Mouse (Mus musculus) embryonic facial prominence, embryonic 10.5 days (tissue): ENCODE data around the gene Prdm10. TPM values are rescaled to one million over a fixed set of nuclear protein-coding genes. Genes with fewer than 3 reads are reported as not detected.

Source experiments
- DNase-seq: peaks from one replicate; pipeline ENCODE4 v3.0.0-alpha.2; 2017; ENCODE audit warnings: low spot score
- H3K27ac ChIP-seq: fragments of 300-500 bp; sonication (generic); replicated peaks from 2 replicates; pipeline ENCODE4 v1.5.1; 2016; ENCODE audit warnings: mild to moderate bottlenecking
- H3K27me3 ChIP-seq: fragments of 300-500 bp; sonication (generic); replicated peaks from 2 replicates; pipeline ENCODE4 v1.6.1; 2016; ENCODE audit warnings: low read depth, mild to moderate bottlenecking; ENCODE audit not compliant: poor library complexity, severe bottlenecking
- H3K36me3 ChIP-seq: fragments of 300-500 bp; sonication (generic); replicated peaks from 2 replicates; pipeline ENCODE4 v1.6.1; 2016; ENCODE audit warnings: mild to moderate bottlenecking, moderate library complexity
- H3K4me1 ChIP-seq: fragments of 300-500 bp; sonication (generic); 2 replicates; pipeline ENCODE4 v1.6.1; 2016
- H3K4me3 ChIP-seq: fragments of 300-500 bp; sonication (generic); 2 replicates; pipeline ENCODE4 v1.5.1; 2016; ENCODE audit warnings: mild to moderate bottlenecking, moderate library complexity
- H3K9me3 ChIP-seq: fragments of 300-500 bp; sonication (generic); 2 replicates; pipeline ENCODE4 v1.6.1; 2016; ENCODE audit warnings: mild to moderate bottlenecking
- WGBS: fragments of 180-500 bp; shearing (Covaris S2); methylation state at CpG from one replicate; pipeline ENCODE4 v1.1.7; 2016; 5-methylcytosine and 5-hydroxymethylcytosine counted together
- polyA plus RNA-seq: library from polyadenylated mRNA; unstranded; fragments of >200 nt; fragmentation: Nextera tagmentation; extraction: Ambion mirVana; gene quantifications from 2 replicates; pipeline ENCODE4 v1.2.1, GENCODE M21; 2016

Gene Prdm10
- polyA plus RNA-seq, 1 experiment from 2014 or later: 8.3 TPM

- Histone ChIP-seq H3K4me3 (no peak overlapping the region), H3K27me3 (no peaks in the 10 kb centered on the region), H3K27ac (no peak overlapping the region), H3K9me3 (no peaks in the 10 kb centered on the region), H3K36me3 (no peaks in the 10 kb centered on the region), H3K4me1 (peaks cover 2% of the 10 kb centered on the region)
- WGBS: 90% methylated on average over 3 of the region's 3 CpGs
- no peak for DNase-seq
Observed at GRCm38 (mm10) chr9:31296293-31296692, 16.0 kb downstream of the Prdm10 start.

GRCm38 (mm10) chr9:31298751-31299150 lies 18.4 kb downstream of the Prdm10 start:
- no peak overlapping the region for H3K4me3 ChIP-seq
- no peaks in the 10 kb centered on the region for H3K36me3 ChIP-seq
- H3K9me3 ChIP-seq: no peaks in the 10 kb centered on the region
- WGBS: 87% methylated on average over 6 of the region's 6 CpGs
- peaks cover 6% of the 10 kb centered on the region for H3K4me1 ChIP-seq
- no peak for DNase-seq
- H3K27me3 ChIP-seq: no peaks in the 10 kb centered on the region
- H3K27ac ChIP-seq: no peak overlapping the region

DNA sequence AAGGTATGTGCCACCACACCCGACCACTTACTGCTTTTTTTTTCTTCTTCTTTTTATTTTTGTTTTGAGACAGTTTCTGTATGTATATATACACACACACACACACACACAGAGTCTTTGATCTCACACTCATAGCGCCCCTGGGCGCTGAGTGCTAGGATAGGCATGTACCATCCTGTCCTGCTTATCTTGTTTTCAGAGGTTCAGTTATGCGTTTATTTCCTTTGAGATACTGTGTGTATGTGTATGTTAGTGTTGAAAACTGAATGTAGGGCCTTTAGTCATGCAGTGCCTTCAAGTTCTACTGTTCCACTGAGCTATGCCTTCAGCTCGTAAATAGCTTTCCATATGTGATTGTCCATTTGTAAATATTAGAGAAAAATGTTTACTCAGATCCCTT lies 20.2 kb downstream of the Prdm10 start:
- H3K27ac ChIP-seq: no peak overlapping the region
- H3K27me3 ChIP-seq: no peaks in the 10 kb centered on the region
- DNase-seq: no peak
- H3K4me3 ChIP-seq: no peak overlapping the region
- 0 out of 2 replicates have a peak, but pooled peaks cover 6% of the 10 kb centered on the region for H3K36me3 ChIP-seq
- WGBS: 87% methylated on average over 5 of the region's 5 CpGs
- no peaks in the 10 kb centered on the region for H3K9me3 ChIP-seq
- H3K4me1 ChIP-seq: peaks cover 6% of the 10 kb centered on the region

- Histone ChIP-seq H3K4me3 (no peak overlapping the region), H3K4me1 (peaks cover 6% of the 10 kb centered on the region), H3K27me3 (no peaks in the 10 kb centered on the region), H3K27ac (no peak overlapping the region), H3K36me3 (0 out of 2 replicates have a peak, but pooled peaks cover 6% of the 10 kb centered on the region), H3K9me3 (no peaks in the 10 kb centered on the region)
- 73% methylated on average over 5 of the region's 5 CpGs for WGBS
- DNase-seq: no peak
Observed at GRCm38 (mm10) chr9:31301107-31301506, 20.8 kb downstream of the Prdm10 start.

DNA sequence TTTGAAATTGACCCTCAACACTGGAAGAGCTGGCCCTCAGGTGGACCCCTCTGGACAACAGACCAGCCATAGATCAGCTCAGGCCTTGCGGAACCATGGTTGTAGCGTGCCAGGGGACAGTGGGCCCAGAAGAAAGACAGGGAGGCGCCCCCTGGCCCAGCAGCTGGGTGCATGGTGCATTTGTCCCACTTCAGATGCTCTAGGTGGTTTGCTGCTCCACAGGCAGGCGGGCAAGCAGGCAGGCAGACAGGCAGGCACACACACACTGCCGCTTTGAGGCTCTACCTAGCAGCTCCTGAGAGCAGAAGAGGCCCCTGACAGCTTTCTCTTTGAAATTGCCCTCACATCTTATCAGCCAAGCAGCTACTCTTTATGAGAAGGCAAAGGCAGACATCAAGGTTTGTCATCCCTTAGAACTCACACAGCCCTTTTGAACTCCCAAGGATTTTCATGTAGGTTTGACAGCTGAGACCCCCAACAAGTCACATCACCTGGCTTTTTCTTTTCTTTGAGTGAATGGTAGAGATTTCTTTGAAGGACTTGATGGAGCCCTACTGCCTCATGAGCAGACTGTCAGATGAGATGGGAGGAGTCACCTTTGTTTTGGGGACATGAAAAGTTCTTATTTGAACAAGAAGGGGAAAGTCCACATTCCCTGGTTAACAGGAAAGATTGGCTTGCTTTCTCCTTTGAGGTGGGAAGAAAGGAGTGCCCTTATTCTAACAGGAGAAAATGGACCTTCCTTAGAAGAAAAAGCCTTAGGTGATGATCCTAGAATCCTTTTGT lies 21.4 kb downstream of the Prdm10 start:
- DNase-seq: no peak
- Histone ChIP-seq H3K36me3 (peaks cover 9% of the 10 kb centered on the region; the same call in 1 of the 2 replicates), H3K4me1 (peaks cover 6% of the 10 kb centered on the region), H3K4me3 (no peak overlapping the region), H3K9me3 (no peaks in the 10 kb centered on the region), H3K27ac (no peak overlapping the region), H3K27me3 (no peaks in the 10 kb centered on the region)
- WGBS: 78% methylated on average over 5 of the region's 5 CpGs

DNA sequence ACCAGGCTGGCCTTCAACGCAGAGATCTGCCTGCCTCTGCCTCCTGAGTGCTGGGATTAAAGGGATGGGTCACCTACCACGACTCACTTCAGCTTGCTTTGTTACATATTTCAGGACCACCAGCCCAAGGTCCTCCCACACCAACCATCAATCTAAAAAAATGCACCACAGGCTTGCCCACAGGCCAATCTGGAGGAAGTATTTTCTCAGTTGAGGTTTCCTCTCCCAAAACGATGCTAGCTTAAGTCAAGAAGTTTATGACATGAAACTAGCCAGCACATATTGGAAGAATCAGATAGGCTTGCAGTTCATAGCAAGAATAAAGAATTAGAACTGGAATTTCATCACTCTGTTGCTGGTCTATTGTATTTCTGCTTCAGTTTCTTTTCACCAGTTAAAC lies 24.0 kb downstream of the Prdm10 start:
- WGBS: 87% methylated on average over 3 of the region's 3 CpGs
- no peak overlapping the region for H3K27ac ChIP-seq
- DNase-seq: no peak

DNA sequence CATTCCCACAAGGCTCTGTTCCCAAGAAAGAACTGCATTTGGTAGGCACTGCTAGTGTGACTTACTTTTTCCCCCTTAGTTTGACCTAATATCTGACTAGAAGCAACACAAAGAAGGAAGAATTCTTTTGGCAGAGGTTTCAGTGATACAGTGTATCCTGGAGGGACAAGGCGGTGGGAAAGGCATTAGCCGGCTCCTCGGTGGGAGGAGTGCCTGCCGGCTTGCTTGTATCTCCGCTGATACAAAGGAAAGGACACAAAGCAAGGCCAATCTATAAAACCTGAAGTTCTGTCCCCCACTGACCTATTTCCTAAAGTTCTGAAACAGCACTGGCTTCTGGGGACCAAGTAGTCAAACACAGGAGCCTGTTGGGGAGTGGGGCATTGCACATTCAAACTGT lies 24.8 kb downstream of the Prdm10 start:
- Histone ChIP-seq H3K4me1 (peaks cover 6% of the 10 kb centered on the region), H3K27ac (no peak overlapping the region), H3K9me3 (no peaks in the 10 kb centered on the region), H3K36me3 (peaks cover 9% of the 10 kb centered on the region; the same call in 1 of the 2 replicates), H3K27me3 (no peaks in the 10 kb centered on the region), H3K4me3 (no peak overlapping the region)
- WGBS: 84% methylated on average over 5 of the region's 5 CpGs
- DNase-seq: no peak

More for the DNA sequence above, 24.0 kb downstream of the Prdm10 start:
- no peaks in the 10 kb centered on the region for H3K27me3 ChIP-seq
- H3K4me3 ChIP-seq: no peak overlapping the region
- peaks cover 9% of the 10 kb centered on the region; the same call in 1 of the 2 replicates for H3K36me3 ChIP-seq
- no peaks in the 10 kb centered on the region for H3K9me3 ChIP-seq
- H3K4me1 ChIP-seq: peaks cover 6% of the 10 kb centered on the region

DNA sequence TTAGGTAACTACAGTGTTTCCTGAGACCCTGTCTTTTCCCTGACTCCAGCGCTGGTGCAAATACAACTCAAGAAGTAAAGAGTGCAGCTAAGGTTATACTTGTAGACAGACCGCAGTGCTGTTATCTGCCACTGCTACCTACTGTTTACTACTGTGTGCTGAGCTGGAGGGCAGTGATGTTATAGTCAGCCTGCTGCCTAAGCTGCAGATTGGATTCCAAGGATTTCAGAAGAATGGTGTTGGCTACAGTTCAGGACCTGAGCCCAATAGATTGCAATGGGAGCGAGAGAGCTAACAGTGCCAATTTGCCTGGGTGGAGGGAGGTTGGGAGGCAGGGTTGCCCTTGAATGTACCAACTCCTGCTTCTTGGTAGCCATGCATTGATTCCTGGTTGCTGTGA lies 25.5 kb downstream of the Prdm10 start:
- H3K4me3 ChIP-seq: no peak overlapping the region
- H3K27me3 ChIP-seq: no peaks in the 10 kb centered on the region
- WGBS: 91% methylated on average over 3 of the region's 3 CpGs
- peaks cover 9% of the 10 kb centered on the region; the same call in 1 of the 2 replicates for H3K36me3 ChIP-seq
- H3K4me1 ChIP-seq: peaks cover 6% of the 10 kb centered on the region
- no peaks in the 10 kb centered on the region for H3K9me3 ChIP-seq
- DNase-seq: no peak
- H3K27ac ChIP-seq: no peak overlapping the region

GRCm38 (mm10) chr9:31307232-31307631 lies 26.9 kb downstream of the Prdm10 start:
- DNase-seq: no peak
- Histone ChIP-seq H3K36me3 (peaks cover 13% of the 10 kb centered on the region), H3K4me3 (no peak overlapping the region), H3K27me3 (no peaks in the 10 kb centered on the region), H3K27ac (no peak overlapping the region), H3K9me3 (no peaks in the 10 kb centered on the region), H3K4me1 (no peaks in the 10 kb centered on the region)
- WGBS: 89% methylated on average over 3 of the region's 3 CpGs

GRCm38 (mm10) chr9:31309041-31309440 lies 28.7 kb downstream of the Prdm10 start:
- no peaks in the 10 kb centered on the region for H3K4me1 ChIP-seq
- H3K9me3 ChIP-seq: no peaks in the 10 kb centered on the region
- 81% methylated on average over 5 of the region's 5 CpGs for WGBS
- H3K27me3 ChIP-seq: no peaks in the 10 kb centered on the region
- H3K27ac ChIP-seq: no peak overlapping the region
- peaks cover 11% of the 10 kb centered on the region for H3K36me3 ChIP-seq
- no peak overlapping the region for H3K4me3 ChIP-seq
- no peak for DNase-seq

GRCm38 (mm10) chr9:31310662-31311061 lies 30.3 kb downstream of the Prdm10 start:
- Histone ChIP-seq H3K27me3 (no peaks in the 10 kb centered on the region), H3K27ac (no peak overlapping the region), H3K4me3 (no peak overlapping the region), H3K4me1 (no peaks in the 10 kb centered on the region), H3K9me3 (no peaks in the 10 kb centered on the region), H3K36me3 (peaks cover 7% of the 10 kb centered on the region)
- 91% methylated on average over 4 of the region's 4 CpGs for WGBS
- no peak for DNase-seq

DNA sequence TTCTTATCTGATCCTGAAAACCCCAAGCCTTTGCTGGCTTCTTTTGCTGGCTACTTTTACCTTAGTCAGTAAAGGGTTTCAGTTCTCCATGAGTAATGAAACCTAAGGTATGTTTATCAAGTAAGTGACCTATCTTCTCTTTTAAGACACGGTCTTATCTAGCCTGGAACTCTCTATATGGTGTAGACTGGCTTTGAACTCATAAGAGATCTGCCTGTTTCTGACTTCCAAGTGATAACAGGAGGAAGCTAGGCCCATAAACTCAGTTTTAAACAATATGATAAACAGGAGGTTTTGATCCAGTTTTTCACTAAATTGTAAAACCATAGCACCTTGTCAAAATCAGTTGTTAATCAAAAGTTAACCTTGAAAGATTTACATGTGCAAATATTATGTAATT lies 33.5 kb downstream of the Prdm10 start:
- 93% methylated on average over 1 of the region's 1 CpGs for WGBS
- Histone ChIP-seq H3K36me3 (peaks cover 9% of the 10 kb centered on the region), H3K27me3 (no peaks in the 10 kb centered on the region), H3K27ac (no peak overlapping the region), H3K9me3 (no peaks in the 10 kb centered on the region), H3K4me1 (0 out of 2 replicates have a peak, but pooled peaks cover 4% of the 10 kb centered on the region), H3K4me3 (no peak overlapping the region)
- DNase-seq: no peak

- H3K27me3 ChIP-seq: no peaks in the 10 kb centered on the region
- DNase-seq: no peak
- H3K4me3 ChIP-seq: no peak overlapping the region
- no peaks in the 10 kb centered on the region for H3K9me3 ChIP-seq
- peaks cover 9% of the 10 kb centered on the region for H3K4me1 ChIP-seq
- H3K36me3 ChIP-seq: peaks cover 14% of the 10 kb centered on the region
- 81% methylated on average over 8 of the region's 8 CpGs for WGBS
- no peak overlapping the region for H3K27ac ChIP-seq
Observed at GRCm38 (mm10) chr9:31315983-31316382, 35.6 kb downstream of the Prdm10 start.
